Mouse (Mus musculus) ES-E14 (cell line): ENCODE results near the gene Gm7030. TPM values are rescaled to one million over a fixed set of nuclear protein-coding genes. Genes with fewer than 3 reads are reported as not detected.
A peak's percentile ranks its signal among the peaks of the same experiment; 100 is the strongest.
"Not testable (repeated sequence)": the region's sequence is repeated elsewhere in the genome, so short reads cannot be mapped to it uniquely, and the experiment has no call there.

ENCODE experiments used
- DNase-seq: peaks from one replicate; pipeline ENCODE4 v3.0.0-alpha.2; 2013; ENCODE audit warnings: low read depth, low spot score
- H3K27ac ChIP-seq: 2 replicates; pipeline ENCODE4 v1.5.1; 2012; ENCODE audit warnings: low read depth, mild to moderate bottlenecking, low read length, moderate library complexity, mixed read lengths; ENCODE audit not compliant: poor library complexity, insufficient read depth, severe bottlenecking
- H3K36me3 ChIP-seq: 2 replicates; pipeline ENCODE4 v1.6.1; 2012; ENCODE audit warnings: mild to moderate bottlenecking, low read length, moderate library complexity, mixed read lengths; ENCODE audit not compliant: control insufficient read depth, poor library complexity, insufficient read depth, severe bottlenecking
- H3K4me1 ChIP-seq, 2 experiments: fragments of 150-350 bp in 1 of 2; sonication (generic) in 1 of 2; 2 replicates each; pipeline ENCODE4 v1.6.1; 2012; ENCODE audit warnings: low read length in 2 of 2, mild to moderate bottlenecking in 1 of 2, mixed read lengths in 1 of 2; ENCODE audit not compliant: control insufficient read depth in 2 of 2, insufficient read depth in 2 of 2, poor library complexity in 1 of 2
- H3K4me3 ChIP-seq, 2 experiments: fragments of 150-350 bp in 1 of 2; sonication (generic) in 1 of 2; 2 replicates each; pipeline ENCODE4 v1.5.1; 2012; ENCODE audit warnings: low read length in 2 of 2, low read depth in 1 of 2, mild to moderate bottlenecking in 1 of 2, mixed read lengths in 1 of 2; ENCODE audit not compliant: insufficient read depth in 1 of 2, poor library complexity in 1 of 2, severe bottlenecking in 1 of 2
- H3K9ac ChIP-seq: 2 replicates; pipeline ENCODE4 v1.6.1; 2012; ENCODE audit warnings: low read depth, mild to moderate bottlenecking, low read length, mixed read lengths; ENCODE audit not compliant: poor library complexity, insufficient read depth, severe bottlenecking
- H3K9me3 ChIP-seq: fragments of 150-350 bp; sonication (generic); 2 replicates; pipeline ENCODE4 v1.6.1; 2012; ENCODE audit warnings: low read depth, mild to moderate bottlenecking, low read length; ENCODE audit not compliant: control insufficient read depth, insufficient read depth
- CHD2 ChIP-seq: IDR thresholded peaks from 2 replicates; pipeline ENCODE4 v1.6.1; 2014; ENCODE audit warnings: mild to moderate bottlenecking, low read depth, low read length, inconsistent platforms
- HCFC1 ChIP-seq: IDR thresholded peaks from 2 replicates; pipeline ENCODE4 v1.6.1; 2012; ENCODE audit warnings: low read length, inconsistent platforms, borderline replicate concordance; ENCODE audit not compliant: insufficient read depth
- MAFK ChIP-seq: IDR thresholded peaks from 2 replicates; pipeline ENCODE4 v1.6.1; 2014; ENCODE audit warnings: mild to moderate bottlenecking, low read depth, low read length, inconsistent platforms; ENCODE audit not compliant: insufficient read depth
- ZC3H11A ChIP-seq: IDR thresholded peaks from 2 replicates; pipeline ENCODE4 v1.6.1; 2012; ENCODE audit warnings: low read depth, mild to moderate bottlenecking, inconsistent platforms, low read length, borderline replicate concordance
- ZNF384 ChIP-seq: IDR thresholded peaks from 2 replicates; pipeline ENCODE4 v1.6.1; 2012; ENCODE audit warnings: low read depth, low read length, inconsistent platforms
- in situ Hi-C, 2 experiments: fragments of 600-800 bp; cut with MboI; formaldehyde crosslinking; loops; one replicate each; pipeline ENCODE4 v1.15.1; 2025; ENCODE audit warnings: low sequenced_read_pairs in 2 of 2, inconsistent platforms in 1 of 2; ENCODE audit not compliant: unreplicated experiment in 2 of 2
- total RNA-seq: library from RNA; depleted of rRNA; stranded (reverse); fragments of 300-350 nt; gene quantifications from 2 replicates; pipeline ENCODE4 v1.2.3, GENCODE M21; 2012

Gene Gm7030
- total RNA-seq, 1 experiment, result not detected

GRCm38 (mm10) chr17:36110641-36111509 is 18.4 kb downstream of the Gm7030 start:
- peak overlapping the region; percentile 51 to 57 for H3K4me3 ChIP-seq
- H3K9me3 ChIP-seq, H3K27ac ChIP-seq, H3K4me1 ChIP-seq, DNase-seq, H3K36me3 ChIP-seq: not testable (repeated sequence)
- peak overlapping the region; percentile 50; the same call in 1 of the 2 replicates for H3K9ac ChIP-seq
- 0 out of 2 replicates have a peak, but pooled peaks have one; percentile 25 for TF ChIP-seq MAFK
- in situ Hi-C loops, result loop anchor here (10.0 to 25.0 kb wide), 2 partner anchors 116 to 124 kb away; partner anchors contain the start of genes Gnl1 (in 1 of the 2) and Prr3 (in 1 of the 2)

- not testable (repeated sequence) for H3K9me3 ChIP-seq, H3K36me3 ChIP-seq, H3K27ac ChIP-seq, DNase-seq, H3K4me1 ChIP-seq, H3K9ac ChIP-seq, H3K4me3 ChIP-seq
- in situ Hi-C loops, result loop anchor here (10.0 to 25.0 kb wide), 2 partner anchors 115 to 123 kb away; partner anchors contain the start of genes Gnl1 (in 1 of the 2) and Prr3 (in 1 of the 2)
Observed at GRCm38 (mm10) chr17:36110129-36110528, 19.1 kb downstream of the Gm7030 start.

- H3K27ac ChIP-seq, H3K9ac ChIP-seq, H3K4me1 ChIP-seq, H3K36me3 ChIP-seq, DNase-seq, H3K4me3 ChIP-seq, H3K9me3 ChIP-seq: not testable (repeated sequence)
- in situ Hi-C loops, result loop anchor here in 1 of 2 experiments (25.0 kb wide), 1 partner anchor 115 kb away; the partner anchor contains the start of genes Gnl1 and Prr3
Observed at GRCm38 (mm10) chr17:36102091-36102490, 27.1 kb downstream of the Gm7030 start.

DNA sequence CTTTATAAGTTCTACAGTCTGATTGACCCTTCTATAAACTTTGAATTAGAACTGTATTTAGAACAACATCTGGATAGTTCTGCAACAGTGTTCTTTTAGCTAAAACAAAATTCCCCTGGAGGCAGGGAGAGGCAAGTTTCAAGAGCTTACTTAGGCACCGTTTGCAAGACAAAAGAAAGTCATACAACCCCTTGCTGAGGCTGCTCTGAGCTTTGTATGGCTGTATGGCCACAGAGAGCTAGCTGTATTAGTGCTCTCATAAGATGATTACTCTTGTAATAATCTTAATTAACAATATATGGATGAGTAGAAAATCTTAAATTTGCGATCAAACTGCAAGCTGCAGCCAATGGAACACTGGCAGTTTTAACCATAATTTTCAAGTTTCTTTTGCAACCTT is 29.6 kb downstream of the Gm7030 start:
- H3K27ac ChIP-seq, H3K9me3 ChIP-seq, DNase-seq, H3K4me3 ChIP-seq, H3K4me1 ChIP-seq, H3K36me3 ChIP-seq, H3K9ac ChIP-seq: not testable (repeated sequence)
- in situ Hi-C loops, result loop anchor here in 1 of 2 experiments (25.0 kb wide), 1 partner anchor 112 kb away; the partner anchor contains the start of genes Gnl1 and Prr3

GRCm38 (mm10) chr17:36093936-36094335 is 35.3 kb downstream of the Gm7030 start:
- Histone ChIP-seq H3K27ac (no peak overlapping the region), H3K4me1 (peaks cover 2 to 5% of the 10 kb centered on the region in 2 experiments; a peak in 3 of 4 replicates), H3K36me3 (no peaks in the 10 kb centered on the region), H3K4me3 (no peak overlapping the region), H3K9ac (no peak overlapping the region), H3K9me3 (no peaks in the 10 kb centered on the region)
- no peak for DNase-seq
- TF ChIP-seq MAFK (no peak), ZNF384 (no peak), ZC3H11A (no peak), HCFC1 (no peak), CHD2 (no peak)
- in situ Hi-C loops, result no loop called here

DNA sequence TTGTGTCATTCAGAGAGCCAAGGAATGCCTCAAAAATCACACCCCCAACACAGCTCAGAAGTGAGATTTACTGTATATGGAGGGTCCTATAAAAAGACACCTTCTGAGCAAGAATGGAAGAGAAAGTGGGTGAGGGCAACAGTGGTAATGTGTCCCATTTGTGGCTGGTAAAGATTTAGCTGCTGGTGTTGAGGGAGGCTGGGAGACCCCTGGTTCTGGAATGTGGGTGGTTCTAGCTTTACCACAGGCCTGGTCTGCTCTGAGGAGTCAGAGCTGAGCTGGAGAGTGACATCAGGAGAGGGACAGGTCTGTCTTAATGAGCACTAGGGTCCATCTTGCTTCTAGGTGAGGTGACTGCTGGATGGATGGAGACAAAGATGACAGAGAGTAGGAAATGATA is 36.7 kb downstream of the Gm7030 start:
- H3K9me3 ChIP-seq, H3K4me1 ChIP-seq, H3K4me3 ChIP-seq, DNase-seq, H3K27ac ChIP-seq, H3K9ac ChIP-seq, H3K36me3 ChIP-seq, in situ Hi-C loops: not testable (repeated sequence)

DNA sequence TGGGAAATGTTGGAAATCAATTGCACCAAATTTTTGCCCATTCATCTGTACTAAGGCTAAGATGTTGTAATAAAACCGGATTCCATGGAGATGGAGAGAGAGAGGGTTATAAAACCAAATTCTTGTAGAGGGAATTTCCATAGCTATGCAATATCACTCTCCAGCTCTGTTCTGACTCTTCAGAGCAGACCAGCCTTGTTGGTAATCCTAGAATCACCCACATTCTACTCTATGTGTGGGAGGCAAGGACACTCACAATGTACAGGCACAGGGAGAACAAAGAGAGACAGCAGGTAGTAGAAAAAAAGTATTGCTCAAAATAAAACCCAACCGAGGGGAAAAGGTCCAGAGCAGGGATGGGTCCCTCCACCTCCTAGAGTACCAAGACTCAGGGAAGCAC is 37.3 kb downstream of the Gm7030 start:
- DNase-seq, H3K36me3 ChIP-seq, H3K4me3 ChIP-seq, H3K4me1 ChIP-seq, H3K9me3 ChIP-seq, in situ Hi-C loops, H3K27ac ChIP-seq, H3K9ac ChIP-seq: not testable (repeated sequence)
